Mouse (Mus musculus) heart, postnatal 14 days (tissue): ENCODE measurements around the gene Mapk8ip2. TPM values are rescaled to one million over a fixed set of nuclear protein-coding genes. Genes with fewer than 3 reads are reported as not detected.

Experiments
- DNase-seq, 2 experiments: peaks; one replicate each; pipeline ENCODE4 v3.0.0; 2021 to 2022
- intact Hi-C: fragments of 180-260 bp; cut with DNase I; formaldehyde crosslinking; loops from one replicate; pipeline ENCODE4 v1.15.1; 2025
- total RNA-seq, 2 experiments: library from RNA; stranded (reverse); gene quantifications; 2 replicates each; pipeline ENCODE4 v1.2.3; 2021

Gene Mapk8ip2
- total RNA-seq, 2 experiments from 2014 or later = 0.05 to 0.31 TPM

GRCm38 (mm10) chr15:89477091-89477491 is 23.4 kb downstream of the Mapk8ip2 start, which contains the start of gene Arsa:
Gene Arsa, minus strand, starts transcription at chr15:89477425.
- DNase-seq = peak; percentile 17 to 25
- intact Hi-C loops = loop anchor here (2.0 kb wide), 1 partner anchor 22 kb away; the partner anchor contains the start of gene Shank3

GRCm38 (mm10) chr15:89477806-89478205 is 24.1 kb downstream of the Mapk8ip2 start:
- no peak for DNase-seq
- intact Hi-C loops = loop anchor here (2.0 kb wide), 1 partner anchor 21 kb away; the partner anchor contains the start of gene Shank3

- DNase-seq = no peak
- intact Hi-C loops = no loop called here
Observed at GRCm38 (mm10) chr15:89478622-89479021, 24.9 kb downstream of the Mapk8ip2 start.

- peak; percentile 80 to 81 for DNase-seq
- intact Hi-C loops = no loop called here
Observed at GRCm38 (mm10) chr15:89480584-89480983, 26.9 kb downstream of the Mapk8ip2 start.

- DNase-seq = no peak
- intact Hi-C loops = no loop called here
Observed at GRCm38 (mm10) chr15:89488182-89488581, 34.5 kb downstream of the Mapk8ip2 start.

GRCm38 (mm10) chr15:89488611-89489117 is 35.0 kb downstream of the Mapk8ip2 start:
- intact Hi-C loops = no loop called here
- DNase-seq = no peak

- DNase-seq = no peak
- intact Hi-C loops = no loop called here
Observed at GRCm38 (mm10) chr15:89494970-89495369, 41.3 kb downstream of the Mapk8ip2 start.

- intact Hi-C loops = loop anchor here (2.0 kb wide), 1 partner anchor 13 kb away; no protein-coding TSS in a partner anchor
- no peak for DNase-seq
Observed at GRCm38 (mm10) chr15:89496131-89496530, 42.4 kb downstream of the Mapk8ip2 start.

DNA sequence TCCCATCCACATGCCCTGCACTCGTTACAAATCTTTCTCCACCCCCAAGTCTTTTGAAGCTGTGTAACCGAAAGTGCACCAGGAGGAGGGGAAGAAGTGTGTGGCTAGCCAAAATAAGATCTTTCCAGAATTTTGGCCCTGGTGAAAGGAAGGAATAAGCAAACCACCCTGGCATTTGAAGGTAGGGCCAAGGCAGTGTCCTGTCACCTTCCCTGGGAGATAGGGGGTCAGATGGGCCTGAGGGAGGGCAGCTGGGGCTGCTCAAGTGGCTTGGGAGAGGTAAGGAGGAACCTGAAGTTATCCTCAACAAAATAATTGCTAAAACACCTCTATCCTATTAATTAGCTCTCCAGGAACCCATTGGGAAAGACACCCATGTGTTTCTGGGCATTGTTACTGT is 43.1 kb downstream of the Mapk8ip2 start:
- DNase-seq = no peak
- intact Hi-C loops = loop anchor here (2.0 kb wide), 1 partner anchor 14 kb away; no protein-coding TSS in a partner anchor

- intact Hi-C loops = loop anchor here (2.0 kb wide), 2 partner anchors 15 to 21 kb away; partner anchors contain the start of gene Arsa
- DNase-seq = peak; percentile 60 to 69
Observed at GRCm38 (mm10) chr15:89497391-89498048, 43.8 kb downstream of the Mapk8ip2 start.

- intact Hi-C loops = loop anchor here (2.0 kb wide), 1 partner anchor 22 kb away; the partner anchor contains the start of gene Arsa
- peak; percentile 43 to 45 for DNase-seq
Observed at GRCm38 (mm10) chr15:89498049-89498960, 44.6 kb downstream of the Mapk8ip2 start.

DNA sequence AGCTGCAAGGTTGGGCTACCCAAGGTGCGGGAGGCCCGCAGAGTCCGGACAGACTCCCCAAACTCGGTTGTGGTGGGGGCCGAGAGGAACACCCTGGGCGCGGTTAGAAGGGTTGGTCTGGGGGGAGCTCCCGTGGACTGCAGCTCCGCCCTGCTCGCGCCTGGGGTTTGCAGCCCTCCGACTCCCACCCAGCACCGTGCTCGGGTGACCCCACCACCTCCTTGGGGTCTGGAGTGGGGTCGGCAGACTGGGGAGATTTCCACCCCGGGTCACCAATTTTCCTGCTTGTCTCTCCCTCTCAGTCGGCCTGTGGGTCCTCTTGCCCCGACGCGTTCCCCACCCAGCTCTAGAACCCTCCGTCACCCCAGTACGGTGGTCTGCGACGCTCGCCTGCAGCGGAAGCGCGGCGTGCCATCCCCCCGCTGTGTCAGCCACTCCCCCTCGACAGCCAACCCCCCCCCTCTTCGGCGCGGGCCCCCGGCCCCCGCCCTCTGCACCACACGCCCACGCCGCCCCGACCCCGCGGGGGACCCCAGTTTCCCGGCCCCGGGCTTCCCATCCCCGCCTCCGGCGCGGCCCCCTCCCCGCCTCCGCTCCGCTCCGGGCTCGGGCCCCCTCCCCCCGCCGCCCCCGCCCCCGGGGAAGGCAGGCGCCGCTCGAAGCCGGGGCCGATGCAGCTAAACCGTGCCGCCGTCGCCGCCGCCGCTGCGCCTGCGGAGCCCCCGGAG is 45.4 kb downstream of the Mapk8ip2 start, which contains the start of gene Shank3:
Gene Shank3 (plus strand): TSS at position 663 of the 728 bp plus-strand sequence.
- DNase-seq = peak in 1 of 2 experiments; percentile 48
- intact Hi-C loops = loop anchor here (2.0 kb wide), 1 partner anchor 22 kb away; the partner anchor contains the start of gene Arsa

DNA sequence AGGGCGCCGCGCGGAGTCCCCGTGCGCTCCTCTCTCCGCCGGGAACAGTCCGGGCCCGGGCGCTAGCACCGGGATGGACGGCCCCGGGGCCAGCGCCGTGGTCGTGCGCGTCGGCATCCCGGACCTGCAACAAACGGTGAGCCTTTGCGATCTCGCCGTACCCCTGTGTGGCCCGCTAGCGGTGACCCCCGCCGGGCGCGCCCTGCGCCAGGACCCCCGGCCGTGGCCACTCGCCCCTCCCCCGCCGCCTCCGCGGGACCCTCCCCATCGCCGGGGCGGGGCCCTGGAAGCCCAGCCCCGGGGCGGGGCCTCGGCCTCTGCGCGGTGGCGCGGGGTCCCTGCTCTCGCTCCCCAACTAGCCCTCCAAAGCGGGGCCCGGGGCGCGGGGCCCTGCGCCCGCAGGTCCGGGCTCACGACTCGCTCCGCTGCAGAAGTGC is 46.1 kb downstream of the Mapk8ip2 start:
- intact Hi-C loops = loop anchor here (2.0 kb wide), 1 partner anchor 23 kb away; the partner anchor contains the start of gene Arsa
- peak; percentile 66 to 77 for DNase-seq

- DNase-seq = no peak
- intact Hi-C loops = no loop called here
Observed at GRCm38 (mm10) chr15:89500221-89500791, 46.6 kb downstream of the Mapk8ip2 start.

- no peak for DNase-seq
- intact Hi-C loops = no loop called here
Observed at GRCm38 (mm10) chr15:89501321-89501720, 47.6 kb downstream of the Mapk8ip2 start.

DNA sequence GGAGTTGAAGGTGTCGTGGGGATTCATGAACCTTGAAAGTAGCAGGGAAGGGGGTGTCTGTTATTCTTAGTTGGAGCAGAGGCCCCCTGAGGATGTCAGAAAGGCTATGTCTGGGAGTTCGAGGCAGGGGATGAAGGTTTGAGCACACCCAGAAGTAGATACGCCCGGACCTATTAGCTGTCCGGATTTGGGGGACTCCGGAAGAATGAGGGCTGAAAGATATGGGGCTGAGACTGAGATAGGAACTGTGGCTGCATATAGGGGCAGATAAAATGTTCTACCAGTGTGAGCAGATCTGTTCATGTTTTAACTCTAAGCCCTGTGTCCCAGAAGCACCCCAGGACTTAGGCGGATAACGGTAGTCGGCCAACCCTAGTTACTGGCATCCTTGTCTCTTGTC is 51.1 kb downstream of the Mapk8ip2 start:
- DNase-seq = no peak
- intact Hi-C loops = loop anchor here (2.0 kb wide), 1 partner anchor 32 kb away; no protein-coding TSS in a partner anchor

DNA sequence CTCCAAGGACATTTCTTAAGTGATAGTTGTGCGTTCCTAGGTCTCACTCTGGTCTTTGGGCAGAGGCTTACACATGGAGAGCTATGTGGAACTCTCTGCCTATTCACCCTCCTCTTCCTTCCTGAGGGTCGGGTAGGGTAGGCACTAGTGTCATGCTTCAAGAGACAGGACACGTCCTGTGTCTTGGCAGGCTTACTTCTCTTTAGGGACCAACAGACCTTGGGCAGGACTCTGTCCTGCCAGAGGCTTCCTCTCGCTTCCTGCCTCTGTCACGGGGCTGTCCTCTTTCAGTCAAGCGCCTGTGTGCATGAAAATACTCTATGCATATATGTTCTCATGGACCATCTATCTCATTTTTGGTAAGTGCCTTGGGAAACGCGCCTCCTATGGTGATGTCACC is 54.0 kb downstream of the Mapk8ip2 start:
- no peak for DNase-seq
- intact Hi-C loops = loop anchor here (2.0 kb wide), 1 partner anchor 13 kb away; no protein-coding TSS in a partner anchor

- intact Hi-C loops = no loop called here
- DNase-seq = no peak
Observed at GRCm38 (mm10) chr15:89512679-89513078, 59.0 kb downstream of the Mapk8ip2 start.
